Mouse (Mus musculus) midbrain, postnatal 0 days (tissue): ENCODE data around the gene Dach1. TPM values are rescaled to one million over a fixed set of nuclear protein-coding genes. Genes with fewer than 3 reads are reported as not detected.

Experiments used
- ATAC-seq: fragments of 200-750 bp; cut with Nextera tagmentation; 2 replicates; pipeline ENCODE4 v1.8.0; 2017; ENCODE audit warnings: moderate number of reproducible peaks, mild to moderate bottlenecking, moderate TSS enrichment, moderate library complexity; ENCODE audit not compliant: low FRiP score
- DNase-seq: peaks from one replicate; pipeline ENCODE4 v3.0.0-alpha.2; 2015; ENCODE audit warnings: low spot score
- H3K27ac ChIP-seq: fragments of 300-500 bp; sonication (generic); 2 replicates; pipeline ENCODE4 v1.5.1; 2014; ENCODE audit warnings: low read depth, mild to moderate bottlenecking, low read length, mixed read lengths
- H3K27me3 ChIP-seq: fragments of 300-500 bp; sonication (generic); 2 replicates; pipeline ENCODE4 v1.6.1; 2014; ENCODE audit warnings: low read length, control low read depth, mixed read lengths; ENCODE audit not compliant: insufficient read depth
- H3K36me3 ChIP-seq: fragments of 300-500 bp; sonication (generic); 2 replicates; pipeline ENCODE4 v1.6.1; 2014; ENCODE audit warnings: low read length, control low read depth, mixed read lengths; ENCODE audit not compliant: insufficient read depth
- H3K4me1 ChIP-seq: fragments of 300-500 bp; sonication (generic); 2 replicates; pipeline ENCODE4 v1.6.1; 2014; ENCODE audit warnings: mild to moderate bottlenecking, control low read depth, antibody characterized with exemption, low read length, mixed read lengths; ENCODE audit not compliant: insufficient read depth
- H3K4me2 ChIP-seq: fragments of 300-500 bp; sonication (generic); 2 replicates; pipeline ENCODE4 v1.6.1; 2014; ENCODE audit warnings: low read depth, mild to moderate bottlenecking, low read length, mixed read lengths; ENCODE audit not compliant: poor library complexity, severe bottlenecking
- H3K4me3 ChIP-seq: fragments of 300-500 bp; sonication (generic); 2 replicates; pipeline ENCODE4 v1.5.1; 2014; ENCODE audit warnings: low read depth, mild to moderate bottlenecking, low read length, moderate library complexity
- H3K9ac ChIP-seq: fragments of 300-500 bp; sonication (generic); replicated peaks from 2 replicates; pipeline ENCODE4 v1.6.1; 2014; ENCODE audit warnings: mild to moderate bottlenecking, low read length, moderate library complexity, mixed read lengths; ENCODE audit not compliant: poor library complexity, severe bottlenecking
- H3K9me3 ChIP-seq: fragments of 300-500 bp; sonication (generic); 2 replicates; pipeline ENCODE4 v1.6.1; 2016; ENCODE audit warnings: low read length, control low read depth
- CTCF ChIP-seq: IDR thresholded peaks from 2 replicates; pipeline ENCODE4 v1.5.1; 2016; ENCODE audit warnings: antibody characterized with exemption, mild to moderate bottlenecking
- WGBS: fragments of 180-500 bp; shearing (Covaris S2); extraction: QIAGEN DNeasy Blood & Tissue Kit; methylation state at CpG from one replicate; pipeline ENCODE4 v1.1.7; 2014; 5-methylcytosine and 5-hydroxymethylcytosine counted together
- polyA plus RNA-seq: library from polyadenylated mRNA; unstranded; fragments of >200 nt; fragmentation: Nextera tagmentation; extraction: Ambion mirVana; gene quantifications from 2 replicates; pipeline ENCODE4 v1.2.1, GENCODE M21; 2015
- total RNA-seq: library from RNA; depleted of rRNA; stranded (reverse); fragments of >200 nt; gene quantifications from 2 replicates; pipeline ENCODE4 v1.2.3, GENCODE M21; 2014

Gene Dach1
- total and polyA plus RNA-seq, 2 experiments from 2014 or later = 6.4 to 14.5 TPM

DNA sequence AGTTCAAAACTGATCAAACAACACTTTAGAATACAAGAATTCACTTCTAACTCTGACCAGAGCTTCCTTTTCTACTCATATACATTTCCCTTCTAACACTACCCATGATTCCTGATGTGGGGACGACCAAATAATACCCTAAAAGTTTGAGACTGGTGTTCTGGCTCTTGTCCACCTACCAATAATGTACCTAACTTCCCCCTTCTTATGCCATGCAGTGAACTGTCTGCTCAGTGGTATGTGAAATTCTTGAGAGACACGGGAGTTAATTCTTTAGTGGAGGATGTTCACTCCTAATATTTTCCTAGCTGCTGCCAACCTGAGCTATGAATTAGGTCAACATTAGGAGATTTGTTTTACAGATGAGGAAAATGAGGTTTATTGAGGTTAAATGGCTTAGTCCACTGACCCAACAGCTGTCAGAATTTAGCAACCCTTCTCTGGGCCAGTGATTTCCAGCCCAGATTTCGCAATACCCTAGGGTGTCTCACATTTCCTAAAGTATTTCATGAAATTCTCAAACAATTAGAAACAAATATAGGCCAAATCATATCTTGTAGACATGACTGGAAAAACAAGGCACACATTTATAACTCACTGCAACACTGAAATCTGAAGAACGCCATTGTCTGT, 102.2 kb downstream of the Dach1 start:
- Histone ChIP-seq H3K27me3 (no peaks in the 10 kb centered on the region), H3K36me3 (no peaks in the 10 kb centered on the region), H3K4me3 (no peak overlapping the region), H3K4me2 (no peak overlapping the region), H3K4me1 (no peaks in the 10 kb centered on the region), H3K9ac (no peak overlapping the region), H3K27ac (no peak overlapping the region), H3K9me3 (no peaks in the 10 kb centered on the region)
- DNase-seq (no peak), ATAC-seq (no peak)
- WGBS = 85% methylated on average over 4 of the region's 4 CpGs
- no peak for TF ChIP-seq CTCF

DNA sequence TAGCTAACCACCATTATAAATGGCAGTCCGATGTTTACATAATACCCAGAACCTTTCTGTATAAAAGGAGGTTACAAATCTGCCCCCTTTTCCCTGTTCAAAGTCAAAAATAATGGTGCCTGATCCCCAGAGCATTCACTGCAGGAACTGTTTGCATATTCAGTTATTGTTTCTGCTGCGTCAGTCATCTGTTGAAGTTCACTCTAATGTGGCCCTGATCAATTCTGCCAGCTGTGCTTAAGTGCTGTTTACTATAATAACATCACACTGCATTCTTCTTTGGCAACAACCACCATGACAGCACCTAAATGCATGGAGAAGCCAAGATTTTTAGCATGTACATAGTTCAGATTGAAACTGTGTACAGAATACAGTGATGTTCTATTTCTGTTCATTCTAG, 105.4 kb downstream of the Dach1 start:
- no peak for ATAC-seq
- Histone ChIP-seq H3K4me1 (no peaks in the 10 kb centered on the region), H3K9ac (no peak overlapping the region), H3K9me3 (no peaks in the 10 kb centered on the region), H3K36me3 (no peaks in the 10 kb centered on the region), H3K27ac (no peak overlapping the region), H3K4me2 (no peak overlapping the region), H3K4me3 (no peak overlapping the region), H3K27me3 (no peaks in the 10 kb centered on the region)
- no peak for TF ChIP-seq CTCF
- no peak for DNase-seq
- 37% methylated on average over 2 of the region's 2 CpGs for WGBS

DNA sequence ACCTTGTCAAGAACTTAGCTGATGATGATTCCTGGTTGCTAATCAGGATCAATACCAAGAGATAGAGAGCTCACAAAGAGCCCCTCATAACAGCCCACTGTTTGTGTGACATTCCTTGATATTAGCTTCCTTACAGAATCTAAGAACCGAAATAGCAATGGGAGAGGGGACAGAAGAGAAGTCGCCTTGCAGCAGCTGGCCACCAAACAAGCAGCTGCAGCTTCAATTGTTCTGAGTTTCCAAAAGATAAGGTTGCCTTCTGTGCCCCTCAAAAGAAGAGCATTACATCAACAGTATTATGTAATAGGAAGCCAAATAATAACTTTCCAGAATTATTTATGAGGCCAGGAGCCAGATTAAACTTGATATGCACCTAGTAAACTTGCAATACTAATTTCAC, 120.2 kb downstream of the Dach1 start:
- no peaks in the 10 kb centered on the region for H3K36me3 ChIP-seq
- ATAC-seq (no peak), DNase-seq (no peak)
- no peak overlapping the region for H3K4me2 ChIP-seq
- no peak for TF ChIP-seq CTCF
- H3K9me3 ChIP-seq = no peaks in the 10 kb centered on the region
- WGBS = 30% methylated on average over 2 of the region's 2 CpGs
- no peaks in the 10 kb centered on the region for H3K27me3 ChIP-seq
- no peak overlapping the region for H3K9ac ChIP-seq
- H3K4me3 ChIP-seq = no peak overlapping the region
- no peaks in the 10 kb centered on the region for H3K4me1 ChIP-seq
- H3K27ac ChIP-seq = no peak overlapping the region

DNA sequence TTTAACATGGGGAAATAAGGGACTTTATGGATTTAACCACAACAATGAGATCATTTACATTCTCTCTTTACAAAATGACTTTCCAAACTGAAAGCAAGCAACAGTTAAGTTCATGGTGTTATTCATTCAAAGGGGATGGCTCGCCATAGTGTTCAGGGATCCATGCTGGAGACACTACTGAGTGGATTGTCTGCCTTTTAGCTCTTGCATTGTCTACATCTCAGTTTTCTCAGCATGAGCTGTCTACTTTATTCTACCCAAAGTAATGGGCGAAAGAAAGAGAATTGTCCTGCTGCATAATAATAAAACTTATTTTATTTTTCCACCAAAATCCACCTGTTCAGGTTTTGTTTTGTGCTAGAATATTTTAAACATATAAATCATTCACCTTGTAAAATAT, 121.2 kb downstream of the Dach1 start:
- no peaks in the 10 kb centered on the region for H3K36me3 ChIP-seq

DNA sequence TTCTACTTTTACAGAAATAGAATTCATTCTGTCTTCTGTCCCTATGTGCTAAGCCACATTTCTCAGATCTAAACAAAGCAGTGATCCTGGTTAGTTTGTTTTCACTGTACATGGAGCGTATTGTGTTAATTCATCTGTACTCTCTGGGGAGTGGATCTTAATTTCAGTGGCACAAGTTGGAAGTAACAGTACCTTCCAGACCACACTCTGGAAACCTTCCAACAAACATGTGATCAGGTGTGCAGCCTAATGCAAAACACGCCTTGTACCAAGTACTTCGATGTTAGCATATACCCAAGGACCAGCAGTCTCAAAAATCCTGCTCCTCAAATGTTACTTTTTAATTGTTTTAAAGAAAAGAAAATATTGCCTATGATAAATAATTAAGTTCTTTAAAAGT, 121.9 kb downstream of the Dach1 start:
- H3K4me2 ChIP-seq = no peak overlapping the region
- no peaks in the 10 kb centered on the region for H3K4me1 ChIP-seq
- H3K4me3 ChIP-seq = no peak overlapping the region
- no peaks in the 10 kb centered on the region for H3K9me3 ChIP-seq
- ATAC-seq = no peak
- no peak overlapping the region for H3K27ac ChIP-seq
- H3K27me3 ChIP-seq = no peaks in the 10 kb centered on the region
- WGBS = 48% methylated on average over 3 of the region's 3 CpGs
- no peaks in the 10 kb centered on the region for H3K36me3 ChIP-seq
- H3K9ac ChIP-seq = no peak overlapping the region
- peak; percentile 66 for DNase-seq
- no peak for TF ChIP-seq CTCF

More for the DNA sequence above, 121.2 kb downstream of the Dach1 start:
- ATAC-seq = no peak
- Histone ChIP-seq H3K4me2 (no peak overlapping the region), H3K9me3 (no peaks in the 10 kb centered on the region), H3K4me3 (no peak overlapping the region), H3K4me1 (no peaks in the 10 kb centered on the region), H3K27me3 (no peaks in the 10 kb centered on the region), H3K27ac (no peak overlapping the region), H3K9ac (no peak overlapping the region)
- WGBS = 49% methylated on average over 2 of the region's 2 CpGs
- peak; percentile 28 for DNase-seq
- no peak for TF ChIP-seq CTCF

DNA sequence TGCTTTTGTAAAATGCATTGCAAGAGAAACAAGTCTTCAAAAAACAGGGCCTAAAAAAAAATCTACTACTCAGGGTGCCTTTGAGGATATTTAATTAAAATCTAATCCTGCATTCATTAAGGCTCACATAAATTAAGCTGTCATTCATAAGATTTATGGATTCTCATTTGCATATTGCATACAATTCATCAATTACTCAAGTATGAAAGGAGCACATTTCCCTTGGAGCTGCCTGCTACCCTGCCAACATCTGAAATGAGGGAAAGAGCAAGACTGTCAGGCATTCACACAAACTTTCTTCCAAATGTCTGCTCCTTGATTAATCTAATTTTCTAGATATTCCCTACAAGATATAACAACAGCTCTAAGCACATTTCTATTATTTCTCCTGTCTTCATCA, 122.6 kb downstream of the Dach1 start:
- H3K4me2 ChIP-seq = no peak overlapping the region
- H3K4me3 ChIP-seq = no peak overlapping the region
- H3K9ac ChIP-seq = no peak overlapping the region
- DNase-seq (peak; percentile 53), ATAC-seq (no peak)
- H3K4me1 ChIP-seq = no peaks in the 10 kb centered on the region
- no peaks in the 10 kb centered on the region for H3K9me3 ChIP-seq
- no peak overlapping the region for H3K27ac ChIP-seq
- no peaks in the 10 kb centered on the region for H3K36me3 ChIP-seq
- H3K27me3 ChIP-seq = no peaks in the 10 kb centered on the region
- TF ChIP-seq CTCF = no peak
